Mouse (Mus musculus) gastrocnemius, postnatal 4 days (tissue): ENCODE data around the gene Pde7b. TPM values are rescaled to one million over a fixed set of nuclear protein-coding genes. Genes with fewer than 3 reads are reported as not detected.

Experiments
- DNase-seq, 2 experiments: peaks; one replicate each; pipeline ENCODE4 v3.0.0; 2021 to 2022; ENCODE audit warnings: low spot score in 2 of 2, mixed read lengths in 2 of 2
- total RNA-seq, 2 experiments: library from RNA; stranded (reverse); gene quantifications; 2 replicates each; pipeline ENCODE4 v1.2.3; 2021

Pde7b gene
- total RNA-seq, 2 experiments from 2014 or later = 28.6 to 29.3 TPM

- no peak for DNase-seq
Measured at GRCm38 (mm10) chr10:20723521-20723915, 1.4 kb downstream of the Pde7b start.

- DNase-seq = no peak
Measured at GRCm38 (mm10) chr10:20722651-20723520, 2.0 kb downstream of the Pde7b start.

GRCm38 (mm10) chr10:20719201-20719600 lies 5.7 kb downstream of the Pde7b start:
- no peak for DNase-seq

- no peak for DNase-seq
Measured at GRCm38 (mm10) chr10:20700633-20701032, 24.2 kb downstream of the Pde7b start.

- no peak for DNase-seq
Measured at GRCm38 (mm10) chr10:20699874-20700273, 25.0 kb downstream of the Pde7b start.

- no peak for DNase-seq
Measured at GRCm38 (mm10) chr10:20695637-20696036, 29.2 kb downstream of the Pde7b start.

- DNase-seq = no peak
Measured at GRCm38 (mm10) chr10:20690002-20690401, 34.9 kb downstream of the Pde7b start.

- no peak for DNase-seq
Measured at GRCm38 (mm10) chr10:20684151-20684550, 40.7 kb downstream of the Pde7b start.

GRCm38 (mm10) chr10:20680986-20681385 lies 43.9 kb downstream of the Pde7b start:
- DNase-seq = no peak

- peak in 1 of 2 experiments; percentile 23 for DNase-seq
Measured at GRCm38 (mm10) chr10:20675321-20675720, 49.6 kb downstream of the Pde7b start.

GRCm38 (mm10) chr10:20673798-20674197 lies 51.1 kb downstream of the Pde7b start:
- DNase-seq = no peak

GRCm38 (mm10) chr10:20672591-20672990 lies 52.3 kb downstream of the Pde7b start:
- no peak for DNase-seq

- DNase-seq = no peak
Measured at GRCm38 (mm10) chr10:20671621-20672020, 53.3 kb downstream of the Pde7b start.

GRCm38 (mm10) chr10:20670541-20670940 lies 54.3 kb downstream of the Pde7b start:
- DNase-seq = no peak

GRCm38 (mm10) chr10:20669467-20669866 lies 55.4 kb downstream of the Pde7b start:
- no peak for DNase-seq

GRCm38 (mm10) chr10:20668577-20668976 lies 56.3 kb downstream of the Pde7b start:
- no peak for DNase-seq

- DNase-seq = no peak
Measured at GRCm38 (mm10) chr10:20666655-20667054, 58.2 kb downstream of the Pde7b start.

GRCm38 (mm10) chr10:20662951-20663350 lies 61.9 kb downstream of the Pde7b start:
- no peak for DNase-seq

- no peak for DNase-seq
Measured at GRCm38 (mm10) chr10:20661684-20662083, 63.2 kb downstream of the Pde7b start.

GRCm38 (mm10) chr10:20659718-20660117 lies 65.2 kb downstream of the Pde7b start:
- no peak for DNase-seq

GRCm38 (mm10) chr10:20659268-20659667 lies 65.6 kb downstream of the Pde7b start:
- no peak for DNase-seq

GRCm38 (mm10) chr10:20658716-20659115 lies 66.2 kb downstream of the Pde7b start:
- DNase-seq = no peak
